Mouse (Mus musculus): ENCODE measurements at regions not wholly inside any gene's neighbourhood (a gene's known extent, or its start where the extent isn't known, plus 50 kb on each side); places are given as distances from the start of the nearest gene placed in this dataset.

DNA sequence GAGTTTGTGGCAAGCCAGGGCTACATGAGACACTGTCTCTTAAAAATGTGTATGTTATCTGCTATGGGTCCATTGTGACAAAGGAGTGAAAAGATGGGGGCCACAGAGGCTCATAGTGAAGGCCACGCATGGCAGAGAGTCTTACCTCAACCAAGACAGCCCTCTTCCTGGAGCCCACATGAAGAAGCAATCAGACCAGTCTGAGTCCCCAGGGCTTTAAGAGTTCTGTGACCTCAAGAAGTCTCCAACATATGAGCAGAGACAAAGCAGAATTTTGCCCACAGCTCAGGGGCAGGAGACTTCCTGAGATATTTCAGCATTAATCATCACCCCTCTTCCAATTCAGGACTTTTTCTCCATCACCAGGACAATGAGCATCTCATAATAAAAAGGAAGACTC, 50.4 kb upstream of the Ankrd34c start:
- DNase-seq: no peak
